Mouse (Mus musculus) embryonic facial prominence, embryonic 12.5 days (tissue): ENCODE results near the gene Celf2. TPM values are rescaled to one million over a fixed set of nuclear protein-coding genes. Genes with fewer than 3 reads are reported as not detected.

Source experiments
- ATAC-seq: fragments of 200-750 bp; cut with Nextera tagmentation; 2 replicates; pipeline ENCODE4 v1.8.0; 2017; ENCODE audit not compliant: insufficient number of reproducible peaks, insufficient read depth, low FRiP score, low TSS enrichment
- H3K27ac ChIP-seq: fragments of 300-500 bp; sonication (generic); 2 replicates; pipeline ENCODE4 v1.5.1; 2016; ENCODE audit warnings: mild to moderate bottlenecking
- H3K27me3 ChIP-seq: fragments of 300-500 bp; sonication (generic); 2 replicates; pipeline ENCODE4 v1.6.1; 2016; ENCODE audit warnings: mild to moderate bottlenecking, moderate library complexity
- H3K36me3 ChIP-seq: fragments of 300-500 bp; sonication (generic); 2 replicates; pipeline ENCODE4 v1.6.1; 2016; ENCODE audit warnings: mild to moderate bottlenecking
- H3K4me1 ChIP-seq: fragments of 300-500 bp; sonication (generic); 2 replicates; pipeline ENCODE4 v1.6.1; 2016
- H3K4me2 ChIP-seq: fragments of 300-500 bp; sonication (generic); replicated peaks from 2 replicates; pipeline ENCODE4 v1.6.1; 2016; ENCODE audit warnings: mild to moderate bottlenecking, moderate library complexity
- H3K4me3 ChIP-seq: fragments of 300-500 bp; sonication (generic); 2 replicates; pipeline ENCODE4 v1.5.1; 2016; ENCODE audit warnings: mild to moderate bottlenecking
- H3K9ac ChIP-seq: fragments of 300-500 bp; sonication (generic); 2 replicates; pipeline ENCODE4 v1.6.1; 2016; ENCODE audit warnings: mild to moderate bottlenecking, moderate library complexity
- H3K9me3 ChIP-seq: fragments of 300-500 bp; sonication (generic); 2 replicates; pipeline ENCODE4 v1.6.1; 2016; ENCODE audit warnings: mild to moderate bottlenecking, moderate library complexity
- WGBS: fragments of 180-500 bp; shearing (Covaris S2); methylation state at CpG from one replicate; pipeline ENCODE4 v1.1.7; 2016; 5-methylcytosine and 5-hydroxymethylcytosine counted together
- polyA plus RNA-seq: library from polyadenylated mRNA; unstranded; fragments of >200 nt; fragmentation: Nextera tagmentation; extraction: Ambion mirVana; gene quantifications from 2 replicates; pipeline ENCODE4 v1.2.1, GENCODE M21; 2016

Gene Celf2
- polyA plus RNA-seq, 1 experiment from 2014 or later: 56.8 TPM

GRCm38 (mm10) chr2:7224346-7225071, 284.9 kb downstream of the Celf2 start:
- no peaks in the 10 kb centered on the region for H3K9me3 ChIP-seq
- no peak for ATAC-seq
- no peaks in the 10 kb centered on the region for H3K36me3 ChIP-seq
- no peak overlapping the region for H3K4me2 ChIP-seq
- H3K27ac ChIP-seq: no peak overlapping the region
- 76% methylated on average over 3 of the region's 3 CpGs for WGBS
- H3K4me3 ChIP-seq: no peak overlapping the region
- no peaks in the 10 kb centered on the region for H3K27me3 ChIP-seq
- H3K4me1 ChIP-seq: peaks cover 6% of the 10 kb centered on the region; the same call in 1 of the 2 replicates
- no peak overlapping the region for H3K9ac ChIP-seq

- Histone ChIP-seq H3K27ac (no peak overlapping the region), H3K4me2 (no peak overlapping the region), H3K36me3 (no peaks in the 10 kb centered on the region), H3K27me3 (no peaks in the 10 kb centered on the region), H3K9ac (no peak overlapping the region), H3K9me3 (no peaks in the 10 kb centered on the region), H3K4me1 (peaks cover 6% of the 10 kb centered on the region; the same call in 1 of the 2 replicates), H3K4me3 (no peak overlapping the region)
- WGBS: 53% methylated on average over 2 of the region's 2 CpGs
- no peak for ATAC-seq
These were observed 285.8 kb downstream of the Celf2 start for GRCm38 (mm10) chr2:7223538-7223937.

GRCm38 (mm10) chr2:7222886-7223285, 286.5 kb downstream of the Celf2 start:
- no peak overlapping the region for H3K9ac ChIP-seq
- H3K4me3 ChIP-seq: no peak overlapping the region
- H3K9me3 ChIP-seq: no peaks in the 10 kb centered on the region
- peaks cover 6% of the 10 kb centered on the region; the same call in 1 of the 2 replicates for H3K4me1 ChIP-seq
- 82% methylated on average over 6 of the region's 6 CpGs for WGBS
- H3K4me2 ChIP-seq: no peak overlapping the region
- ATAC-seq: no peak
- no peak overlapping the region for H3K27ac ChIP-seq
- H3K36me3 ChIP-seq: no peaks in the 10 kb centered on the region
- H3K27me3 ChIP-seq: no peaks in the 10 kb centered on the region

GRCm38 (mm10) chr2:7221856-7222255, 287.5 kb downstream of the Celf2 start:
- no peak overlapping the region for H3K4me2 ChIP-seq
- peaks cover 6% of the 10 kb centered on the region; the same call in 1 of the 2 replicates for H3K4me1 ChIP-seq
- H3K27me3 ChIP-seq: no peaks in the 10 kb centered on the region
- no peak overlapping the region for H3K27ac ChIP-seq
- H3K36me3 ChIP-seq: no peaks in the 10 kb centered on the region
- no peaks in the 10 kb centered on the region for H3K9me3 ChIP-seq
- H3K4me3 ChIP-seq: no peak overlapping the region
- WGBS: 83% methylated on average over 1 of the region's 1 CpGs
- no peak overlapping the region for H3K9ac ChIP-seq
- no peak for ATAC-seq

- 97% methylated on average over 2 of the region's 2 CpGs for WGBS
- Histone ChIP-seq H3K36me3 (no peaks in the 10 kb centered on the region), H3K4me3 (no peak overlapping the region), H3K9me3 (no peaks in the 10 kb centered on the region), H3K9ac (no peak overlapping the region), H3K4me2 (no peak overlapping the region), H3K4me1 (no peaks in the 10 kb centered on the region), H3K27me3 (no peaks in the 10 kb centered on the region), H3K27ac (no peak overlapping the region)
- ATAC-seq: no peak
These were observed 291.3 kb downstream of the Celf2 start for GRCm38 (mm10) chr2:7218101-7218500.

GRCm38 (mm10) chr2:7207691-7208504, 301.5 kb downstream of the Celf2 start:
- Histone ChIP-seq H3K27ac (no peak overlapping the region), H3K4me2 (no peak overlapping the region), H3K4me3 (no peak overlapping the region), H3K4me1 (no peaks in the 10 kb centered on the region), H3K9ac (no peak overlapping the region), H3K27me3 (no peaks in the 10 kb centered on the region), H3K36me3 (no peaks in the 10 kb centered on the region), H3K9me3 (no peaks in the 10 kb centered on the region)
- WGBS: 66% methylated on average over 15 of the region's 15 CpGs
- ATAC-seq: no peak

GRCm38 (mm10) chr2:7193413-7193812, 315.9 kb downstream of the Celf2 start:
- Histone ChIP-seq H3K9me3 (no peaks in the 10 kb centered on the region), H3K27me3 (no peaks in the 10 kb centered on the region), H3K4me1 (no peaks in the 10 kb centered on the region), H3K27ac (no peak overlapping the region), H3K9ac (no peak overlapping the region), H3K4me3 (no peak overlapping the region), H3K4me2 (no peak overlapping the region), H3K36me3 (no peaks in the 10 kb centered on the region)
- WGBS: 83% methylated on average over 2 of the region's 2 CpGs
- no peak for ATAC-seq

GRCm38 (mm10) chr2:7179186-7179585, 330.2 kb downstream of the Celf2 start:
- no peak overlapping the region for H3K9ac ChIP-seq
- ATAC-seq: no peak
- H3K36me3 ChIP-seq: no peaks in the 10 kb centered on the region
- no peak overlapping the region for H3K4me3 ChIP-seq
- 63% methylated on average over 1 of the region's 1 CpGs for whole genome bisulfite sequencing
- no peak overlapping the region for H3K27ac ChIP-seq
- no peaks in the 10 kb centered on the region for H3K9me3 ChIP-seq
- no peaks in the 10 kb centered on the region for H3K4me1 ChIP-seq
- H3K4me2 ChIP-seq: no peak overlapping the region
- H3K27me3 ChIP-seq: no peaks in the 10 kb centered on the region

GRCm38 (mm10) chr2:7173271-7174064, 335.9 kb downstream of the Celf2 start:
- Histone ChIP-seq H3K4me3 (no peak overlapping the region), H3K4me1 (no peaks in the 10 kb centered on the region), H3K4me2 (no peak overlapping the region), H3K9me3 (no peaks in the 10 kb centered on the region), H3K9ac (no peak overlapping the region), H3K27me3 (no peaks in the 10 kb centered on the region), H3K36me3 (no peaks in the 10 kb centered on the region), H3K27ac (no peak overlapping the region)
- WGBS: 84% methylated on average over 11 of the region's 11 CpGs
- no peak for ATAC-seq

GRCm38 (mm10) chr2:7171087-7171696, 338.2 kb downstream of the Celf2 start:
- H3K9me3 ChIP-seq: no peaks in the 10 kb centered on the region
- 39% methylated on average over 8 of the region's 8 CpGs for WGBS
- no peak overlapping the region for H3K27ac ChIP-seq
- no peak overlapping the region for H3K4me2 ChIP-seq
- H3K9ac ChIP-seq: no peak overlapping the region
- 0 out of 2 replicates have a peak, but pooled peaks cover 2% of the 10 kb centered on the region for H3K27me3 ChIP-seq
- H3K36me3 ChIP-seq: no peaks in the 10 kb centered on the region
- ATAC-seq: no peak
- no peak overlapping the region for H3K4me3 ChIP-seq
- no peaks in the 10 kb centered on the region for H3K4me1 ChIP-seq

- WGBS: 69% methylated on average over 3 of the region's 3 CpGs
- Histone ChIP-seq H3K9ac (no peak overlapping the region), H3K27me3 (0 out of 2 replicates have a peak, but pooled peaks cover 2% of the 10 kb centered on the region), H3K4me3 (no peak overlapping the region), H3K4me2 (no peak overlapping the region), H3K4me1 (no peaks in the 10 kb centered on the region), H3K27ac (no peak overlapping the region), H3K36me3 (no peaks in the 10 kb centered on the region), H3K9me3 (no peaks in the 10 kb centered on the region)
- ATAC-seq: no peak
These were observed 343.6 kb downstream of the Celf2 start for GRCm38 (mm10) chr2:7165786-7166185.
